Mouse (Mus musculus) spleen, adult 2 months (tissue): Measurements from ENCODE around the gene Slc7a4.

ENCODE experiments used
- CTCF ChIP-seq: fragments of 200-500 bp; IDR thresholded peaks from 2 replicates; pipeline ENCODE4 v1.5.1; 2011; ENCODE audit warnings: mild to moderate bottlenecking, inconsistent platforms; ENCODE audit not compliant: insufficient read depth, insufficient read length, insufficient replicate concordance; ENCODE audit errors: extremely low read depth
- POLR2A ChIP-seq: fragments of 200-500 bp; IDR thresholded peaks from 2 replicates; pipeline ENCODE4 v1.6.1; 2011; ENCODE audit warnings: low read depth, low read length, inconsistent platforms

DNA sequence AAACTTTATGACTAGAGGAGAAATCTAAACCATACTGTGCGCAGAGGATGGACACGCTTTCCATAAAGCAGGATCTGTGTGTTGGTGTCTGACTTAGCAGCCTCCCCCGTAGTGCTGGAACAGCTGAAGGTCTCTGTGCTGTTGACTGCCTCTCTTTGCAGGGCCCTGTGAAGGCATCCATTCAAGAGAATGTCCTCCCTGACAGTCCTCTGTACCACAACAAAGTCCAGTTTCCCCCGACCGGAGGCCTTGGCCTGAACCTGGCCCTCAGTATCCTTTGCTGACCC, 43.2 kb upstream of the Slc7a4 start:
- no peak for TF ChIP-seq POLR2A
- no peak for TF ChIP-seq CTCF
